ENCODE assay signal across 9 mouse cellular contexts in the genomic region with DNA sequence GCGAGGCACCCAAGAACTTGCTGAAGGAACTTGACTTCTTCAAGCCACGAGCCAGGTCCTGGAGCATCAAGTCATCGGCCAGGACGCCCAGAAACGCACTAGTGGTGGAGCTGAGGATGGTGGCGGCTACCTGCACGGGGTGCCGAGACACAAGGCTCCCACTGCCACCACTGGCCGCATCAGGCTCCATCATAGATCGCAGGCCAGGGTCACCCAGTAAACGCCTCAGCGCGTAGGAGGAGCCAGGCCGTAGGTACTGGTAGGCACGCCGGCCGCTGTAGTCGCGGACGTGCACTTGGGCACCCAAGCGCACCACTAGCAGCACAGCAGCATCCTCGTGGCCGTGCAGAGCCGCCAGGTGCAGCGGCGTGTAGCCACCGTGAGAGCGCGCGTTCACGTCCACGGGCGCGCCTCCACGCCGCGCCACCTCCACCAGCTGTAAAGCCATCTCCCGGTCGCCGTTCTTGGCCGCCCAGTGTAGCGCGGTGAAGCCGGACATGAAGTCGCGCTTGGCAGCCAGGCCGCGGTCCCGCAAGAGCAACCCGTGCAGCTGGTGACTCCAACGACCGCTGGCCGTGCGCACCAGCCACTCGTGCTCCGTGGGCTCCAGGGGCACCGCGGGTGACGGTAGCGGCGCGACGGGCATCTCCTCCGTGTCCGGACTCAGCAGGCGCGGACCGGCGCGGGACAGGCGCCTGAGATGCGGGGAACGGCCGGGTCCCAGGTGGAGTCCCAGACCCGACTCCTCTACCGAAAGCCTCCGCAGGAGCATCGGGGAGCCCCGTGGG. TPM values are rescaled to one million over a fixed set of nuclear protein-coding genes. Genes with fewer than 3 reads are reported as not detected.
A peak's percentile ranks its signal among the peaks of the same experiment; 100 is the strongest.
DNase-seq lines count a peak whose midpoint lies in the region; ATAC-seq and TF ChIP-seq lines count a peak whose summit lies in the region.
"Had no signal": no experiment of that assay in that cellular context is flagged by ENCODE, and none has a peak within 500 bp of the region (broad histone marks: within the 10 kb centered on the region; RNA-seq: fewer than 3 reads in every experiment).

No protein-coding gene starts in this region.

- TF ChIP-seq POLR2A in thymus, adult 2 months (IDR thresholded peaks at IDR 0.05; ENCODE audit: control insufficient read depth, extremely low read depth, insufficient read depth, low read length, poor library complexity), result no peak

- peak overlapping the region; percentile 61 for H3K4me3 ChIP-seq in heart, embryonic 10.5 days
- H3K4me3 ChIP-seq in thymus, adult 2 months (ENCODE audit: control insufficient read depth, insufficient read depth, low read length), result no peak overlapping the region
- peak overlapping the region; percentile 46 for H3K4me3 ChIP-seq in hindbrain, embryonic 15.5 days
- H3K4me3 ChIP-seq in midbrain, embryonic 13.5 days (replicated peaks), result peak overlapping the region; percentile 46

- intact Hi-C loops in heart, postnatal 10 days (cut with DNase I), result no loop called here

- H3K4me2 ChIP-seq in hindbrain, embryonic 15.5 days, result peak overlapping the region; percentile 71
- H3K4me2 ChIP-seq in midbrain, embryonic 13.5 days (replicated peaks), result peak overlapping the region; percentile 69

- peak; percentile 32; the same call in 1 of the 2 replicates for ATAC-seq in hindbrain, embryonic 15.5 days (ENCODE audit: low FRiP score, low read depth)
- ATAC-seq in midbrain, embryonic 13.5 days, result peak; percentile 43; the same call in 1 of the 2 replicates

- WGBS in heart, embryonic 10.5 days, result 5% methylated on average over 79 of the region's 79 CpGs
- 15% methylated on average over 79 of the region's 79 CpGs for WGBS in thymus, adult 2 months
- WGBS in hindbrain, embryonic 15.5 days, result 7% methylated on average over 79 of the region's 79 CpGs
- 4% methylated on average over 79 of the region's 79 CpGs for WGBS in midbrain, embryonic 13.5 days

- H3K27ac ChIP-seq in heart, embryonic 10.5 days, result peak overlapping the region; percentile 43
- H3K27ac ChIP-seq in thymus, adult 2 months (ENCODE audit: control insufficient read depth, insufficient read depth, low read length), result no peak overlapping the region
- no peak overlapping the region for H3K27ac ChIP-seq in hindbrain, embryonic 15.5 days (replicated peaks)
- H3K27ac ChIP-seq in midbrain, embryonic 13.5 days, result no peak overlapping the region

- peaks cover 22% of the 10 kb centered on the region for H3K4me1 ChIP-seq in heart, embryonic 10.5 days
- peaks cover 5% of the 10 kb centered on the region for H3K4me1 ChIP-seq in thymus, adult 2 months (replicated peaks; ENCODE audit: control insufficient read depth, insufficient read depth, low read length)
- peaks cover 28% of the 10 kb centered on the region for H3K4me1 ChIP-seq in hindbrain, embryonic 15.5 days (replicated peaks)
- H3K4me1 ChIP-seq in midbrain, embryonic 13.5 days (replicated peaks), result peaks cover 39% of the 10 kb centered on the region

- no peaks in the 10 kb centered on the region for H3K36me3 ChIP-seq in heart, embryonic 10.5 days
- H3K36me3 ChIP-seq in thymus, adult 2 months (ENCODE audit: control insufficient read depth, insufficient read depth, low read length), result no peaks in the 10 kb centered on the region
- H3K36me3 ChIP-seq in hindbrain, embryonic 15.5 days, result no peaks in the 10 kb centered on the region
- no peaks in the 10 kb centered on the region for H3K36me3 ChIP-seq in midbrain, embryonic 13.5 days

- peak overlapping the region; percentile 28 for H3K9ac ChIP-seq in hindbrain, embryonic 15.5 days
- H3K9ac ChIP-seq in midbrain, embryonic 13.5 days (replicated peaks), result peak overlapping the region; percentile 56; the same call in 1 of the 2 replicates

- peaks cover 82% of the 10 kb centered on the region for H3K27me3 ChIP-seq in heart, embryonic 10.5 days (ENCODE audit: insufficient read depth, poor library complexity, severe bottlenecking)
- peaks cover 15% of the 10 kb centered on the region for H3K27me3 ChIP-seq in thymus, adult 2 months (ENCODE audit: control insufficient read depth, insufficient read depth, low read length)
- H3K27me3 ChIP-seq in hindbrain, embryonic 15.5 days, result peaks cover 77% of the 10 kb centered on the region
- peaks cover 83% of the 10 kb centered on the region for H3K27me3 ChIP-seq in midbrain, embryonic 13.5 days

- H3K9me3 ChIP-seq in heart, embryonic 10.5 days, result no peaks in the 10 kb centered on the region; the same call in 1 of the 2 replicates
- no peaks in the 10 kb centered on the region for H3K9me3 ChIP-seq in hindbrain, embryonic 15.5 days
- H3K9me3 ChIP-seq in midbrain, embryonic 13.5 days, result no peaks in the 10 kb centered on the region

- no peak for DNase-seq in heart, embryonic 10.5 days (ENCODE audit: low spot score)
- DNase-seq in heart, postnatal 10 days, result no peak
- peak; percentile 27 for DNase-seq in thymus, postnatal 4 days
- no peak for DNase-seq in thymus, adult 2 months
- DNase-seq in layer of hippocampus, adult 9-10 months (ENCODE audit: low spot score), result no peak
- no peak for DNase-seq in urinary bladder, postnatal 4 days (ENCODE audit: low spot score in 2 of 2)

- no peak for TF ChIP-seq CTCF in thymus, adult 2 months (IDR thresholded peaks at IDR 0.05; ENCODE audit: borderline replicate concordance, control insufficient read depth, extremely low read depth, insufficient read depth, low read length, poor library complexity)

RNA-seq across cellular contexts. Expression of gene Gm9945, which starts 1.4 kb away (rescaled TPM):
- polyA plus RNA-seq in heart, embryonic 10.5 days (2016; fragmentation: Nextera tagmentation; extraction: Ambion mirVana), result not detected in 2 replicates
- not detected for total RNA-seq in heart, postnatal 10 days (2021)
- polyA plus RNA-seq in thymus, adult 2 months (2012; rRNA removed), result not detected in 2 replicates
- polyA plus RNA-seq in hindbrain, embryonic 15.5 days (2015; fragmentation: Nextera tagmentation; extraction: Ambion mirVana), result 0.38 TPM in 1 of 2 replicates, not detected in the other
- not detected in 2 replicates for polyA plus RNA-seq in midbrain, embryonic 13.5 days (2015; fragmentation: Nextera tagmentation; extraction: Ambion mirVana)
- total RNA-seq: heart, postnatal 14 days had no signal

RNA-seq across cellular contexts. Expression of gene Sowaha, which starts 1.5 kb away (rescaled TPM):
- polyA plus RNA-seq in heart, embryonic 10.5 days (2016; fragmentation: Nextera tagmentation; extraction: Ambion mirVana), result 0.32 and 0.38 TPM in 2 replicates
- under 1 TPM; 0.10 TPM for total RNA-seq in heart, postnatal 10 days (2021)
- polyA plus RNA-seq in thymus, adult 2 months (2012; rRNA removed), result 0.18 and 0.23 TPM in 2 replicates
- 1.3 and 1.6 TPM in 2 replicates for polyA plus RNA-seq in hindbrain, embryonic 15.5 days (2015; fragmentation: Nextera tagmentation; extraction: Ambion mirVana)
- 0.31 and 0.42 TPM in 2 replicates for polyA plus RNA-seq in midbrain, embryonic 13.5 days (2015; fragmentation: Nextera tagmentation; extraction: Ambion mirVana)

RNA-seq across cellular contexts. Expression of gene Gm9837, which starts 8.3 kb away (rescaled TPM):
- polyA plus RNA-seq in heart, embryonic 10.5 days (2016; fragmentation: Nextera tagmentation; extraction: Ambion mirVana), result not detected in 2 replicates
- not detected for total RNA-seq in heart, postnatal 10 days (2021)
- not detected in 2 replicates for polyA plus RNA-seq in thymus, adult 2 months (2012; rRNA removed)
- polyA plus RNA-seq in hindbrain, embryonic 15.5 days (2015; fragmentation: Nextera tagmentation; extraction: Ambion mirVana), result not detected in 2 replicates
- polyA plus RNA-seq in midbrain, embryonic 13.5 days (2015; fragmentation: Nextera tagmentation; extraction: Ambion mirVana), result not detected in 2 replicates
- total RNA-seq: heart, postnatal 14 days had no signal

RNA-seq across cellular contexts. Expression of gene Shroom1, which starts 21.6 kb away (rescaled TPM):
- polyA plus RNA-seq in heart, embryonic 10.5 days (2016; fragmentation: Nextera tagmentation; extraction: Ambion mirVana), result 2.3 and 2.5 TPM in 2 replicates
- total RNA-seq in heart, postnatal 10 days (2021), result under 1 TPM; 0.55 to 0.69 TPM
- 0.70 and 0.75 TPM in 2 replicates for polyA plus RNA-seq in thymus, adult 2 months (2012; rRNA removed)
- polyA plus RNA-seq in hindbrain, embryonic 15.5 days (2015; fragmentation: Nextera tagmentation; extraction: Ambion mirVana), result 3.5 TPM in 2 replicates
- 1.8 and 2.2 TPM in 2 replicates for polyA plus RNA-seq in midbrain, embryonic 13.5 days (2015; fragmentation: Nextera tagmentation; extraction: Ambion mirVana)

RNA-seq across cellular contexts. Expression of gene Gm10447, which starts 21.7 kb away (rescaled TPM):
- polyA plus RNA-seq in heart, embryonic 10.5 days (2016; fragmentation: Nextera tagmentation; extraction: Ambion mirVana), result 0.10 and 0.16 TPM in 2 replicates
- total RNA-seq in heart, postnatal 10 days (2021), result under 1 TPM in 1 of 2 experiments, not detected in 1; 0.10 TPM
- 0.08 TPM in 1 of 2 replicates, not detected in the other for polyA plus RNA-seq in thymus, adult 2 months (2012; rRNA removed)
- polyA plus RNA-seq in hindbrain, embryonic 15.5 days (2015; fragmentation: Nextera tagmentation; extraction: Ambion mirVana), result 0.07 TPM in 1 of 2 replicates, not detected in the other
- polyA plus RNA-seq in midbrain, embryonic 13.5 days (2015; fragmentation: Nextera tagmentation; extraction: Ambion mirVana), result not detected in 2 replicates
- total RNA-seq: heart, postnatal 14 days had no signal
